Mouse (Mus musculus) kidney, postnatal 14 days (tissue): Measurements from ENCODE around the gene Pm20d1.

Experiments
- DNase-seq: peaks from one replicate; pipeline ENCODE4 v3.0.0; 2022; ENCODE audit warnings: mixed read lengths

Pm20d1 gene

GRCm38 (mm10) chr1:131797202-131797909 is at the start of gene Pm20d1:
Gene Pm20d1, plus strand, starts transcription at chr1:131797381.
- peak; percentile 88 for DNase-seq

GRCm38 (mm10) chr1:131747761-131748160 is 49.4 kb upstream of the Pm20d1 start:
- no peak for DNase-seq

GRCm38 (mm10) chr1:131748636-131749035 is 48.5 kb upstream of the Pm20d1 start:
- no peak for DNase-seq

- no peak for DNase-seq
These were observed 47.3 kb upstream of the Pm20d1 start for GRCm38 (mm10) chr1:131749706-131750545.

GRCm38 (mm10) chr1:131751181-131751890 is 45.8 kb upstream of the Pm20d1 start:
- no peak for DNase-seq

- DNase-seq: no peak
These were observed 45.3 kb upstream of the Pm20d1 start for GRCm38 (mm10) chr1:131751891-131752311.

- no peak for DNase-seq
These were observed 42.9 kb upstream of the Pm20d1 start for GRCm38 (mm10) chr1:131754212-131754829.

GRCm38 (mm10) chr1:131754916-131755315 is 42.3 kb upstream of the Pm20d1 start:
- DNase-seq: peak; percentile 32

- no peak for DNase-seq
These were observed 40.0 kb upstream of the Pm20d1 start for GRCm38 (mm10) chr1:131757211-131757610.

GRCm38 (mm10) chr1:131758796-131759195 is 38.4 kb upstream of the Pm20d1 start:
- DNase-seq: no peak

GRCm38 (mm10) chr1:131759667-131760427 is 37.3 kb upstream of the Pm20d1 start:
- DNase-seq: no peak

- no peak for DNase-seq
These were observed 36.8 kb upstream of the Pm20d1 start for GRCm38 (mm10) chr1:131760428-131760820.

- no peak for DNase-seq
These were observed 35.9 kb upstream of the Pm20d1 start for GRCm38 (mm10) chr1:131761079-131761831.

- DNase-seq: no peak
These were observed 33.5 kb upstream of the Pm20d1 start for GRCm38 (mm10) chr1:131763683-131764082.

GRCm38 (mm10) chr1:131764581-131765338 is 32.4 kb upstream of the Pm20d1 start:
- no peak for DNase-seq

- peak; percentile 82 for DNase-seq
These were observed 31.7 kb upstream of the Pm20d1 start for GRCm38 (mm10) chr1:131765357-131766001.

GRCm38 (mm10) chr1:131769296-131769695 is 27.9 kb upstream of the Pm20d1 start:
- DNase-seq: no peak

- peak; percentile 59 for DNase-seq
These were observed 26.5 kb upstream of the Pm20d1 start for GRCm38 (mm10) chr1:131770656-131771055.

GRCm38 (mm10) chr1:131771440-131771839 is 25.7 kb upstream of the Pm20d1 start:
- DNase-seq: no peak

GRCm38 (mm10) chr1:131794591-131794990 is 2.6 kb upstream of the Pm20d1 start:
- no peak for DNase-seq
